ENCODE assay signal across 8 mouse cellular contexts in genomic region chr3:121953049-121953432, GRCm38 (mm10). TPM values are rescaled to one million over a fixed set of nuclear protein-coding genes. Genes with fewer than 3 reads are reported as not detected.
DNase-seq lines count a peak whose midpoint lies in the region; ATAC-seq lines count a peak whose summit lies in the region.

No protein-coding gene starts in this region.

- DNase-seq in adrenal gland, adult 2 months: peak; percentile 95
- peak; percentile 86 for DNase-seq in embryo, embryonic 10 days (ENCODE audit: low spot score)
- DNase-seq in gastrocnemius, postnatal 14 days: peak; percentile 90
- DNase-seq in induced T-regulatory cell, adult 2 months (ENCODE audit: low read depth): peak; percentile 51
- peak; percentile 37 to 70 for DNase-seq in left cerebral cortex, adult 9 months (ENCODE audit: low spot score in 2 of 2)
- DNase-seq in right cerebral cortex, adult 2 months (ENCODE audit: low spot score in 2 of 2): peak; percentile 62 to 65
- peak; percentile 86 for DNase-seq in urinary bladder, adult 2 months (ENCODE audit: low spot score)

- intact Hi-C loops in gastrocnemius, postnatal 14 days (cut with DNase I; ENCODE audit: low total_unique reads): no loop called here

- peak; percentile 93 for ATAC-seq in megakaryocyte, adult 5-6 weeks (ENCODE audit: poor library complexity, severe bottlenecking)

RNA-seq across cellular contexts. Expression of gene Arhgap29, which starts 0.7 kb away (rescaled TPM):
- total RNA-seq in adrenal gland, adult 2 months (2021): 10 to 100 TPM; 50.2 to 60.6 TPM
- polyA plus RNA-seq in adrenal gland, adult 2 months (2012; rRNA removed): 9.1 and 9.9 TPM in 2 replicates
- 10 to 100 TPM; 27.2 to 29.6 TPM for total RNA-seq in gastrocnemius, postnatal 14 days (2021)
- 3.4 and 3.5 TPM in 2 replicates for total RNA-seq in megakaryocyte, adult 5-6 weeks (2015)
- 4.5 and 5.2 TPM in 2 replicates for total RNA-seq in megakaryocyte, adult 5-6 weeks (2017)
- polyA plus RNA-seq in urinary bladder, adult 2 months (2012; rRNA removed): 38.3 and 41.1 TPM in 2 replicates

Comparison
In these comparisons a context has a peak if more than half of its experiments do, and no peak if none do; other contexts are left out.
1. Peak in every context shown above with its lines: DNase-seq and ATAC-seq.
2. RNA of gene Arhgap29, which starts 0.7 kb away (total RNA-seq): 50.2 to 60.6 TPM in adrenal gland, adult 2 months and 27.2 to 29.6 TPM in gastrocnemius, postnatal 14 days; 3.4 to 5.2 TPM in megakaryocyte, adult 5-6 weeks; every median in the first group is over 4 times any median in the second.